ENCODE assay signal across 14 mouse cellular contexts in the genomic region with DNA sequence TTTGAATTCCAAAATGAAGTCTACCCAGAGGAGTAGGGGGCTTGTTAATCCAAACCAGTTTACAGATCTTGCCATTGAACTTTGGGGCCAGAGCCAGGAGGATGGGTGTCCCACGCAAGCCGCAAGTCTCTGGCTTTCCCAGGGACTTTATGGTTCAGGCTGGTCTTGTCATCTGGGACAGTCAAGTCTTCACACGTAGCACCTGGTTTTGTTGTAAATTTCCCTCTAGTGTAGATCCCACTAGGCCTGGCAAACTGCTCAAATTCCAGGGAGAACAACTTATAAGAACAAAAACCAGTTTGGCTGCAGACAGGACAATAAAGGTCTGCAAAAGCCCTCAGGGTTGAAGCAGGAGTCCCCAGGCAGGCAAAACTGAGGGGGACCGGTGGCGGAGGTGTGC. TPM values are rescaled to one million over a fixed set of nuclear protein-coding genes. Genes with fewer than 3 reads are reported as not detected.
A peak's percentile ranks its signal among the peaks of the same experiment; 100 is the strongest.
DNase-seq lines count a peak whose midpoint lies in the region; ATAC-seq and TF ChIP-seq lines count a peak whose summit lies in the region.
"Had no signal": no experiment of that assay in that cellular context is flagged by ENCODE, and none has a peak within 500 bp of the region (broad histone marks: within the 10 kb centered on the region; RNA-seq: fewer than 3 reads in every experiment).

No protein-coding gene starts in this region.

- H3K36me3 ChIP-seq in forebrain, embryonic 10.5 days (replicated peaks) = no peaks in the 10 kb centered on the region
- H3K36me3 ChIP-seq in forebrain, postnatal 0 days (ENCODE audit: insufficient read depth) = no peaks in the 10 kb centered on the region
- H3K36me3 ChIP-seq in kidney, embryonic 15.5 days = no peaks in the 10 kb centered on the region
- H3K36me3 ChIP-seq in limb, embryonic 13.5 days = no peaks in the 10 kb centered on the region
- H3K36me3 ChIP-seq in stomach, embryonic 15.5 days = no peaks in the 10 kb centered on the region

- H3K9me3 ChIP-seq in forebrain, embryonic 10.5 days = no peaks in the 10 kb centered on the region
- no peaks in the 10 kb centered on the region for H3K9me3 ChIP-seq in forebrain, postnatal 0 days (ENCODE audit: low read length)
- no peaks in the 10 kb centered on the region for H3K9me3 ChIP-seq in kidney, embryonic 15.5 days (replicated peaks)
- no peaks in the 10 kb centered on the region for H3K9me3 ChIP-seq in limb, embryonic 13.5 days
- no peaks in the 10 kb centered on the region for H3K9me3 ChIP-seq in stomach, embryonic 15.5 days

- 8% methylated on average over 5 of the region's 5 CpGs for WGBS in forebrain, embryonic 10.5 days
- WGBS in forebrain, postnatal 0 days = 53% methylated on average over 5 of the region's 5 CpGs
- WGBS in kidney, embryonic 15.5 days = 54% methylated on average over 5 of the region's 5 CpGs
- WGBS in limb, embryonic 13.5 days = 15% methylated on average over 5 of the region's 5 CpGs
- 72% methylated on average over 5 of the region's 5 CpGs for WGBS in stomach, embryonic 15.5 days

- no peak for TF ChIP-seq CTCF in forebrain, postnatal 0 days (IDR thresholded peaks at IDR 0.05; ENCODE audit: low read depth)

- peaks cover 97% of the 10 kb centered on the region for H3K4me1 ChIP-seq in forebrain, embryonic 10.5 days
- peaks cover 24% of the 10 kb centered on the region for H3K4me1 ChIP-seq in forebrain, postnatal 0 days (ENCODE audit: insufficient read depth)
- H3K4me1 ChIP-seq in kidney, embryonic 15.5 days = peaks cover 95% of the 10 kb centered on the region
- peaks cover 78% of the 10 kb centered on the region for H3K4me1 ChIP-seq in limb, embryonic 13.5 days
- peaks cover 57% of the 10 kb centered on the region for H3K4me1 ChIP-seq in stomach, embryonic 15.5 days

- no peak overlapping the region for H3K9ac ChIP-seq in forebrain, postnatal 0 days
- peak overlapping the region; percentile 68 for H3K9ac ChIP-seq in kidney, embryonic 15.5 days
- peak overlapping the region; percentile 83 for H3K9ac ChIP-seq in limb, embryonic 13.5 days
- no peak overlapping the region for H3K9ac ChIP-seq in stomach, embryonic 15.5 days

- H3K27me3 ChIP-seq in forebrain, embryonic 10.5 days (ENCODE audit: poor library complexity, severe bottlenecking) = peaks cover 95% of the 10 kb centered on the region
- peaks cover 56% of the 10 kb centered on the region for H3K27me3 ChIP-seq in forebrain, postnatal 0 days (ENCODE audit: insufficient read depth, low read length)
- peaks cover 34% of the 10 kb centered on the region for H3K27me3 ChIP-seq in kidney, embryonic 15.5 days
- H3K27me3 ChIP-seq in limb, embryonic 13.5 days = peaks cover 11% of the 10 kb centered on the region
- H3K27me3 ChIP-seq in stomach, embryonic 15.5 days (replicated peaks) = no peaks in the 10 kb centered on the region; the same call in 1 of the 2 replicates

- no peak for ATAC-seq in forebrain, postnatal 0 days
- no peak for ATAC-seq in kidney, embryonic 15.5 days (replicated peaks; ENCODE audit: low FRiP score)
- no peak for ATAC-seq in limb, embryonic 13.5 days (ENCODE audit: low FRiP score, low read depth)
- no peak for ATAC-seq in stomach, embryonic 15.5 days (ENCODE audit: insufficient read depth, low FRiP score, low read depth)

- peak overlapping the region; percentile 90 for H3K27ac ChIP-seq in forebrain, embryonic 10.5 days
- H3K27ac ChIP-seq in forebrain, postnatal 0 days (ENCODE audit: low read depth, low read length) = no peak overlapping the region
- peak overlapping the region; percentile 97 for H3K27ac ChIP-seq in kidney, embryonic 15.5 days
- peak overlapping the region; percentile 73 for H3K27ac ChIP-seq in limb, embryonic 13.5 days
- H3K27ac ChIP-seq in stomach, embryonic 15.5 days = peak overlapping the region; percentile 78
- H3K27ac ChIP-seq: gastrocnemius, adult 2 months had no signal

- no peak overlapping the region for H3K4me2 ChIP-seq in forebrain, postnatal 0 days (ENCODE audit: low read depth)
- H3K4me2 ChIP-seq in kidney, embryonic 15.5 days = peak overlapping the region; percentile 94
- peak overlapping the region; percentile 97 for H3K4me2 ChIP-seq in limb, embryonic 13.5 days (replicated peaks)
- H3K4me2 ChIP-seq in stomach, embryonic 15.5 days = peak overlapping the region; percentile 99

- peak overlapping the region; percentile 71 for H3K4me3 ChIP-seq in forebrain, embryonic 10.5 days
- no peak overlapping the region for H3K4me3 ChIP-seq in forebrain, postnatal 0 days (ENCODE audit: low read depth, low read length)
- H3K4me3 ChIP-seq in kidney, embryonic 15.5 days (replicated peaks) = peak overlapping the region; percentile 64
- peak overlapping the region; percentile 75 for H3K4me3 ChIP-seq in limb, embryonic 13.5 days
- H3K4me3 ChIP-seq in stomach, embryonic 15.5 days (replicated peaks) = no peak overlapping the region
- H3K4me3 ChIP-seq: gastrocnemius, adult 2 months had no signal

- no peak for DNase-seq in forebrain, embryonic 10.5 days (ENCODE audit: extremely low spot score, low spot score)
- DNase-seq in forebrain, postnatal 0 days = no peak
- DNase-seq in kidney, postnatal 4 days = no peak
- no peak for DNase-seq in natural killer cell, adult 2 months (ENCODE audit: low spot score in 2 of 2)
- DNase-seq in cerebellum, postnatal 25 days = no peak
- DNase-seq: adrenal gland, adult 2 months; gastrocnemius, adult 2 months; kidney, adult 9 months; lung, postnatal 4 days; thymus, postnatal 25 days had no signal

RNA-seq across cellular contexts. Expression of a gene that starts 3.3 kb away (rescaled TPM):
- 21.2 and 21.4 TPM in 2 replicates for polyA plus RNA-seq in forebrain, embryonic 10.5 days (2016; fragmentation: Nextera tagmentation; extraction: Ambion mirVana)
- 17.2 and 21.9 TPM in 2 replicates for total RNA-seq in forebrain, postnatal 0 days (2014; rRNA removed)
- polyA plus RNA-seq in forebrain, postnatal 0 days (2015; fragmentation: Nextera tagmentation; extraction: Ambion mirVana) = 12.4 and 15.4 TPM in 2 replicates
- 43.0 and 46.3 TPM in 2 replicates for polyA plus RNA-seq in kidney, embryonic 15.5 days (2015; fragmentation: Nextera tagmentation; extraction: Ambion mirVana)
- polyA plus RNA-seq in limb, embryonic 13.5 days (2015; fragmentation: Nextera tagmentation; extraction: Ambion mirVana) = 32.5 and 33.7 TPM in 2 replicates
- 22.9 and 27.1 TPM in 2 replicates for polyA plus RNA-seq in stomach, embryonic 15.5 days (2015; fragmentation: Nextera tagmentation; extraction: Ambion mirVana)
- total RNA-seq: MEL had no signal

RNA-seq across cellular contexts. Expression of a gene that starts 40.7 kb away (rescaled TPM):
- polyA plus RNA-seq in forebrain, embryonic 10.5 days (2016; fragmentation: Nextera tagmentation; extraction: Ambion mirVana) = 0.42 and 0.73 TPM in 2 replicates
- 1.1 and 1.3 TPM in 2 replicates for total RNA-seq in forebrain, postnatal 0 days (2014; rRNA removed)
- 0.92 and 1.1 TPM in 2 replicates for polyA plus RNA-seq in forebrain, postnatal 0 days (2015; fragmentation: Nextera tagmentation; extraction: Ambion mirVana)
- 0.08 and 0.09 TPM in 2 replicates for polyA plus RNA-seq in kidney, embryonic 15.5 days (2015; fragmentation: Nextera tagmentation; extraction: Ambion mirVana)
- polyA plus RNA-seq in limb, embryonic 13.5 days (2015; fragmentation: Nextera tagmentation; extraction: Ambion mirVana) = 1.4 and 1.5 TPM in 2 replicates
- polyA plus RNA-seq in stomach, embryonic 15.5 days (2015; fragmentation: Nextera tagmentation; extraction: Ambion mirVana) = 0.06 and 0.31 TPM in 2 replicates
- total RNA-seq: adrenal gland, adult 2 months; gastrocnemius, adult 2 months; MEL had no signal
- polyA plus RNA-seq: adrenal gland, adult 2 months had no signal

Comparison
In these comparisons a context has a peak if more than half of its experiments do, and no peak if none do; other contexts are left out.
1. H3K4me3 ChIP-seq: peak in forebrain, embryonic 10.5 days (single experiment), kidney, embryonic 15.5 days (single experiment) and limb, embryonic 13.5 days (single experiment); none in forebrain, postnatal 0 days (single experiment) and stomach, embryonic 15.5 days (single experiment).
2. H3K9ac ChIP-seq: peak in kidney, embryonic 15.5 days (single experiment) and limb, embryonic 13.5 days (single experiment); none in forebrain, postnatal 0 days (single experiment) and stomach, embryonic 15.5 days (single experiment).